Mouse (Mus musculus) heart, adult 18-20 months (tissue): ENCODE measurements around the gene Ppil2. TPM values are rescaled to one million over a fixed set of nuclear protein-coding genes. Genes with fewer than 3 reads are reported as not detected.
A peak's percentile ranks its signal among the peaks of the same experiment; 100 is the strongest.

ENCODE experiments used
- DNase-seq, 2 experiments: peaks; one replicate each; pipeline ENCODE4 v3.0.0; 2021 to 2022; ENCODE audit warnings: mixed read lengths in 1 of 2
- total RNA-seq, 2 experiments: library from RNA; stranded (reverse); gene quantifications; 2 replicates each; pipeline ENCODE4 v1.2.3; 2021

The Ppil2 gene
- total RNA-seq, 2 experiments from 2014 or later: 32.4 to 39.4 TPM

DNA sequence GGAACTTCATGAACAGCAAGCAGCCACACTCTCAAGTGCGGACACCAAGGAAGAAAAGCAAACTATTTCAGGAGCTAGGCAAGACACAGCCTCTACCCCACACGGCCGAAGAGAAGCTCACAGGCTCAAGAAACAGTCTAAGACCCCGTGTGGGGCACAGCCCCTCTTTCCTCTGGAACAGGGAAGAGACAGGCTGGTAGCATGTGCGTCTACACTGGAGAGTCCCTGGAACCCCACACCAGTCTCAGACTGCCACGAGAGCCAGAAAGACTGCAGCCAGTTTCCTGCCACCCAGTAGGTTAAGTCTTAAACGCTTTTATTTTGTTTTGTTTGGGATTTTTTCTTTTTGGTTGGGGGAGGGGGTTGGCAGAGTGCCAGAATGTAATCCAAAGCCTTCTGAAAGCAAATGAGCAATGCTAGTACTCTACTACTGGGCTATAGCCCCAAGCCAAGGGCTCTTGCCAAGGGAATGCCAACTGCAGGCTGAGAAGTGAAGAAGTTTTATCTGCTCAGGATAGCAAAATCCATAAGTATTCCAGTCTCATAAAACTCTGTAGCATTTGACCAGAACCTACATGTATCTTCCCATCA lies 8.3 kb downstream of the Ppil2 start:
- DNase-seq: no peak

DNA sequence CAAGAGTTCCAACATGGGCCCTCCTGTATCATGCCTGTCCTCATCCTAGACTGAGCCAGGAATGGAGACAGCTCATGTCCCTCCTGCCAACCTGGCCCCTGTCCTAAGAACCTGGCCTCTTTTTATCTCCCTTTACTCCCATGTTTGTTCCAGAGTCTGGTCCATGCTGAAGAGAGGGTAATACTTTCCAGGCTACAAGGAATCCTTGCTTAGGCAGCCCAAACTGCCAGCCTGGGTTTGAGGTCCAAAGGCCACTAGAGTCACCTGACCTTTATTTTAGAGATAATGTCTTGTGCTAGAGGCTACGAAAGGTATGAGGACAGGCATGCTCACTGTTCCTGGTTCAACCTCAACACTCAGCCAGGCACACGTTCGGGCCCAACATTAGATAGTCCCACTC lies 14.1 kb downstream of the Ppil2 start:
- DNase-seq: no peak

DNA sequence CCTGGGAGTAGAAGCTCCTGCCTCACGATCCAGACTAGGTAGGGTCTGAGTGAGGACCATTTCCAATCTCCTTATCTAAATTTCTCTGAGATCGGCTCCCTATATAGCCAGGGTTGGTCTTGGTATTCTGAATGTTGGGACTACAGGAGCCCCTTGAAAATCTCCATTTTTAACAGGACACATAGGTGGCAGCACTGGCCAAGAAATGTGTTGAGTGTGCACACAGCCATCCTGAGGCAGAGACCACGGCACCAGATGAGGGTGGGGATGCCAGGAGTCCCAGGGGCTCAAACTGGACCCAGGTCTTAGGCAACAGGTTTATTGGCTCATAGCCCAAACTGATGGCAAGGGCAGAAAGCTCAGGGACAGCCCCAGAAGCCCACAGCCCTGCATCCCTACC lies 22.7 kb downstream of the Ppil2 start:
- DNase-seq: no peak

DNA sequence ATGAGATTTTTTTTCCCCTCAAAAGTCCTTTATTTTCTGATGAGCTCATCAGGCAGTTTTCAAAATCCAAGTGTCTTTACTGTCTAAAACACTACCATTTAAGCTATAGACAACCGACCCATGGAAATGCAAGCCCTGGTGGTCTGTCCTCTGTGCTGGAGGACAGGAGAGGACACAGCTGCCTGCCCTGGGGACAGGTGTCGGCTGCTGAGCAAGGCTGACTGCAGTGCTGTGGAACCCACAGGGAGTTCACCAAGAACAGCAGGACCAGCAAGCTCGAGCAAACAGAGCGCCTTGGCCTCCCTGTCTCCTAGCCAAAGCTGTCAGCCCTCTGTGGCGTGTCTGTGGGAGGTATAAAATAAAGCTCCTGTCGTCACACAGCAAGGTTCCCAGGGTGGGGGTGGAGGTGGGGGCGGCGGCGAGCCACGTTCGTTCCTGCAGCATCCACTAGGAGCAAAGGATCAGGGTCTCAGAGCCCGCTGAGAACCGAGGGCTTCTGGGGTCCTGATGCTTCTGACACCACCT lies 24.3 kb downstream of the Ppil2 start:
- DNase-seq: no peak

DNA sequence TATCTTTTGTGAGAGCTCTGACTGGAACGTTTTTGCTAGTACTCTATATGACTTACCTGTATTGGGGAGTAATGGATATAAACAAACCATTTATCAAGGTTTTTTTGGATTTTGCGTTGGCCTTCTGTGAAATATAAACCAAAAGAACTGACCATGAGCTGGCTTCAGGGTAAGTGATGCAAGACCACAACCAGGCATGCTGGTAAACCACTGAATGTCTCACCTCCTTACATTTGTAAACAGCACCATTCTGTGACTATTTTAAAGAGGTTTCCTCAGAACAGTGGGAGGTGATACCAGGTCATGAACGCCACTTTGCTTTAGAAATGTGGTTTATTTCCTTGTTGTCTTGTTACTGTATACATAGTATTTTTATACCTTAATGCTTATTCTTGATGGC lies 24.8 kb downstream of the Ppil2 start:
- no peak for DNase-seq

DNA sequence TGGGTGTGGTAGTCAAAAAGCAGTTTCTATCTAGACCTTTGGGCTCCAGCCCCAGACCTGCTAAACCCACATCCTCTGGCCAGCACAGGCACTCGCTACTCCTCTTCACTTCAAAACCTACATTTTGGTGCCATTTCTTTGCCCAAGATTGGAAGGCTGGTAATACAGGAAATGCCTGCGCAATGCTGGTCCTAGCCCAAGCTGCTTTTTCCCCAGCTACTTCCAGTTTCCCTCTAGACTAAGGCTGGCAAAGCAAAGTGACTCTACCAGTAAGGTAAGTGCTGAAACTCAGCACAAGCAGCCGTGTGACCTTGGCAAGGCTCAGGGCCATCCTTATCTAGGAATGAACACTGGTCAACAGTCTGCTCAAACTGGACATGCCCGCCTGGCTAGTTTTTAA lies 25.4 kb downstream of the Ppil2 start:
- peak in 1 of 2 experiments; percentile 36 for DNase-seq

DNA sequence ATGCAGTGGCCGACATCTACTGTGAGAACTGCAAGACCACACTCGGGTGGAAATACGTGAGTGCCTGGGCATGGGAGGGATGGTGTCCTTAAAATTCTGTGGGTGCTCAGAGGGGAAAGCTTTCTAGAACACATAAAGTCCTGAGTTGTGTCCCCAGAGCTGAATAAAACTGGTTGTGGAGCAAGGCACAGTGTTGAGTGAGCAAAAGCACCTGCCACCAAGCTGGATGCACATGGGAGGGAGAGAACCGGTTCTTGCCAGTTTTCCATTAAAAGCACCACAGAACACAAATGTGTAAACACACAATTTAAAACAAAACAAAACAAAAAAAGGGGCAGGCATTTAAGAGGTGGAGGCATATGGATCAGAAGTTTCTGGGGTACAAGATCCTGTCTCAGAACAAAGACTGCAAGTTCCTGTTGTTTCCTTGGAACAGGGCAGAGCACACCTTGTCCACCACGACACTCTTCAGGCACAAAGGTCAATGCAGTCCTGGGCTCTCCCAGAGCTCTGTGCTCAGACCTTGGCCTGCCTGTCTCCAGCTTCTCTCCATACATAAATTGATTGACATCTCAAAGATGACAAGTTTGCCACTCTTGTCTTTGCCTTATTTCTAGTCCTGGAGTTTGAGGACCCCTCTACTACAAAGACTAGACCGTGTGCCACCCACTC lies 28.8 kb downstream of the Ppil2 start:
- DNase-seq: no peak

DNA sequence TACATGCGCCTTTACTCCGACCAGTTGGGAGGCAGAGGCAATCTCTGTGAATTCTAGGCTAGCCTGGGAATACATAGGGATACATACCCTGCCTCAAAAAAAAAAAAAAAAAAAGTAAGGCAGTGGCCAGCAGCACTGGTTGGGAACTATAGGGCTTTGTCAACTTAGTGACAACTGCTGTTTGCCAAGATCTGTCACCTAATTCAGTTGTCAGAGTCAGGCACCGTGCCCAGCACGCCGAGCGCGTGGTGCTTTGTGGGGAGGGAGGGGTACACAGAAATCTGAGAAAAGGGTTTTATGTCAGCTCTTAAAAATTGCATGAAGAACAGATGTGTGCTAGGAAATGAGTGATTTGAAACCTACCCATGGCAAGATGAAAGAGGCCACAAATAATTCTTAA lies 33.0 kb downstream of the Ppil2 start:
- DNase-seq: peak in 1 of 2 experiments; percentile 28

DNA sequence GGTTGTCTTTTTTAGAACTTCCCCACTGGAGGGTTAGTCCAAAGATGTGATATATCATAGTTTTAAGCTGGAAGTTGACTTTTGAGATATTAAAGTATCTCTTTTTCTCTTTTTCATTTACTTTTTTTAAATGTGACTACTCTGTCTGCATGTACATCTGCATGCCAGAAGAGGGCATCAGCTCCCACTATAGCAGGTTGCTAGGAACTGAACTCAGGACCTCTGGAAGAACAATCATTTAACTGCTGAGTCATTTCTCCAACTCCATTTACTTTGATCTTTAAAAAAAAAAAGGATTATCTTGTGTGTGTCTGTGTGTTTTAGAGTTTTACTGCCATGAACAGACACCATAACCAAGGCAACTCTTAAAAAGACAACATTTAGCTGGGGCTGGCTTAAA lies 34.2 kb downstream of the Ppil2 start:
- no peak for DNase-seq

DNA sequence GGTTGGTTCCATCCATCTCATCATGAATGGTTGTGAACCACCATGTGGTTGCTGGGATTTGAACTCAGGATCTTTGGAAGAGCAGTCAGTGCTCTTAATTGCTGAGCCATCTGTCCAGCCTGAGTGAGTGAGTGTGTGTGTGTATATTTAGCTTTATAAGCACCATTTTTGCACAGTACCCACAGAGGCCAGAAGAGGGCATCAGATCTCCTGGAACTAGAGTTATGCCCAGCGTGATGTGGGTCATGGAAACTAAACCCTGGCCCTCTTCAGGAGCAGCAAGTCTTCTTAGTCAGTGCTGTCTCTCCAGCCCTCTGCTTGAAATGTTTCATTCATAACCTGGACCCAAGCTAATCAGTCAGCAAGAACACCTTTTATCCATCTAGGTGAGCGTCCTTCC lies 34.8 kb downstream of the Ppil2 start:
- no peak for DNase-seq

DNA sequence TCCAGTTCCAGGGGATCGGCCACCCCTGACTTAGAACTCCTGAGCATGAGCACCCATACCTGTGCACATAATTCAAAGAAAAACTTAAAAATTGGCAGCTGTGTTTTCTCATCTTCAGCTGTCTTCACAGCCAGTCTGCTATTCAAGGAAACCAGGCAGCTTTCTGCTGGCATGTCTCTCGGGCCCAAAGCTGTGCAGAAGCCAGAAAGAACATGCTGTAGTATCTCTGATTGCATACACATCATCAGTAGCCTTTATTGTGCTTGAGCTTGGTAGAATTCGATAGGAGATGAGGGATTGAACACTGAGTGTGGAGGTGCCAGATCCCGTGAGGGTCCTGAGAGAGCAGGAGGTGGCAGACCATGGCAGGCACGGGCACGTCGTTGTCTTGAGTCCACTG lies 38.1 kb downstream of the Ppil2 start:
- DNase-seq: no peak

DNA sequence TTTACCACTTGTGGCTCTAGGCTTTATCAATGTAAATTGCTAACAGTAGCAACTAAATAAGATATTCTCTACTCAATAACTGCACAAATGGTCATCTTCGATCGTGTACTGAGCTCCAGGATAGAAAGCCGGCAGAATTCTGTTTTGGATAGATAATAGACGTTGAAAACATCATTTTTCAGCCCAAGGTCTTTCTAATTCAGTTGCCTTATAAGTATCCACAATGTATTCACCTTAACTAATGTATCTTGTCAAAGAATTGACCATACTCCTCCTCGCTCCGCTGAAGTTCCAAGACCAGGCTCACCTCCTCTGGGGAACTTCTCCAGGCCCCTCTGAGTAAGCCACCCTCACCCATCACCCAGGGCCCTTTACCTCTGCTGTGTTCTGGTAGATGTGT lies 40.3 kb downstream of the Ppil2 start:
- no peak for DNase-seq

DNA sequence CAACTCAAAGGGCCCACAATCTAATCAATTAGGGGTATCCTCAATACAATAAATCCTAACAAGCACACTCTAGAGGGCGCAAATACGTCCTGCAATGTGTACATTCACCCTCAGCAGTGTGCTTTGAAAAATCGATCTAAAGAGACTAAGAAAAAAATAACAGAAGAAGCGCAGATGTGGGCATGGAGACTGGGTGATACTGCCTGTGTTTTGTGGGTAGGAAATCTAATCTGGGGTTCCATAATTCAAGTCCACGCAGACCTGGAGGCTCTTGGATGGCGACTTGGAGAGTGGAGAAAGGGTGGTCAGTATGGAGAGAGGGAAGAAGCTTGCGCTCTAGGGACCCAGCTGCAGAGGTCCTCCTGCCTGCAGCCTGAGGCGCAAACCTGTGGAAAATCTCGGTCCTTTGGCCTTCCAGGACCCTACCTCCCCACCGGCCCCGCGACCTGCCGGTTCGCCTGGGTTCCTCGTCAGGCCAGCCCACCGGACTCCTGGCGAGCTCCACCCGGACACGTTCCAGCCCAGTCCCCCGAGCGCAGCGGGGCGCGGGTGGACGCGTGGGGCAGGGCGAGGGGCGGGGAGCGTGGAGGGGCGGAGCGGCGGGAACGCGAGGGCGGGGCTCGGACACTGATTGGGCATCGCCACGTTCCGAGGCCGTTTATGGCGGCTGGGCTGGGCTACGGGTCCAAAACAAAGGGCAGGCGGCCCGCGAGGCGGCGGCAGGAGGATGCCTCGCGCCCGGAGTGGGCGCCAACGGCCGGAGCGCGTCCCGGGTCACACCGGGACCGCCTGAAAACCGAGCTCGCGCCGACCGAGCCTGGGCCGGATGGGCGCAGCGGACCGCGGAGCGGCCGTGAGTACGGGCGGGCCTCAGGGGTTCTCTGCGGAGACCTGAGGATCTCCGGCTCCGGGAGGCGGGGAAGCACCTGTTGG lies 41.3 kb downstream of the Ppil2 start, which contains the start of gene Ypel1:
Gene Ypel1 (plus strand): TSS at position 186 of the 933 bp plus-strand sequence.
- DNase-seq: peak; percentile 90 to 91

DNA sequence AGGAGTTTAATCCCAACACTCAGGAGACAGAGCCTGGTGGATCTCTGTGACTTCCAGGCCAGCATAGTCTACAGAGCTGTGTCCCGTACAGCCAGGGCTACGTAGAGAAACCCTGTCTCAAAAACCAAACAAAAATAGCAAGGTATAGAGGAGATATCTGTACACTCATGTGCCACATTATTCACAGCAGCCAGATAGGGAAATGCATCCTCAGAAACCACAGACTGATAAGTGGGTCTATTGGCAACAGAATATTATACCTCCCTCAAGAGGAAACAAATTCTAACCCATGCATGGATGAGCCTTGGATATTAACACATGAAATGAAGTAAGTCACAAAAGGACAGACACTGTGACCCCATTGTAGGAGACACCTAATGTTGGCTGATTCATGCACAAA lies 43.5 kb downstream of the Ppil2 start:
- DNase-seq: no peak

DNA sequence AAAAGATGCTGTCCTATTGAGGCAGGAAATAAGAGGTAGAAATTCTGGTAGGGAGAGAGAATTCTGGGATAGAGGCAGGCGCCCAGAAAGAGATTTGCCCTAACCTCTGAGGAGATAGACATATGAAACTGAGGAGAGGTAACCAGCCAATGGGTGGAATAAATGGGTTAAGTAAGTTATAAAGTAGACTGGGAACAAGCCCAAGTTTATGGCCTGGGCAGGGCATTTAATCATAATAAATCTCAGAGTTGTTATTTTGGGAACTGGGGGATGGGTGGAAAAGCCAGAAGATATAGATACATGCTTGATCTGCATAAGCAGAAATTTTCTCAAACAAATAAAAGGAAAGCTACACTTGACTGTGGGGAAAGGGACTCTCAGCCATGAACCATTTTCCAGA lies 48.7 kb downstream of the Ppil2 start:
- DNase-seq: no peak

DNA sequence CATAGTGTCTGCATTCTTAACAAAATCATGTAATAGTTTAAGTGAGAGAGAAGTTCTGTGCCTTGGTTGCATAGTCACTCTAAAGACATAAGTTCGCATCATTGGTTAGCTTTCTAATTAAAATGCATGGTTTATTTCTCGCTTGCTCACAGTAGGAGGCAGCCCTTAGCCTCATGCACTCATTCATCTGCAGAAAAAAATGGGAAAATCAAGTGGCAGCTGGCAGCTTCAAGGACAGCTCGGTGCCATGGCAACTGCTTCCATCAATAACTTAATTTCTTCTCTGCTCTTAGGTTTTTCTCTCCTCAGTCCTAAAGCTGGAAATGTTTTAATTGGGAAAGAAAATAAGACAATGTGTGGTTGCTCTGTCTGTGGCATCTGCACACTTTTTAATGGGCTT lies 55.5 kb downstream of the Ppil2 start:
- DNase-seq: no peak

DNA sequence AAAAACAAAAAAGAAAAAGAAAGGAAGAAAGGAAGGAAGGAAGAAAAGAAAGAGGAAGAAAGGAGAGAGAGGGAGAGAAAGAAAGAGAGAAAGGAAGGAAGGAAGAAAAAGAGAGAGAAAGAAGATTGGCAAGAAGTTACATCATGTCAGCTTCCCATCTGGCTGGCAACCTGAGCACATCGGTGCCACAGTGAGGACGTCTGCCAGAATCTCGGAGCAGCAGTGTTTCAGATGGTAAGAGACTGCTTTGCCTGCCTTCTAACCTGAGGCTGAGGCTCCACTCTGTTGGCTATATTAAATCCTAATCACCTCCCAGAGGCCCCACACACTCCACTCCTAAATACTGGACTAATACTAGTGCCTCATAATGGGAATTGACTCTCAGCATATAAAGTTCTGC lies 57.2 kb downstream of the Ppil2 start:
- no peak for DNase-seq

DNA sequence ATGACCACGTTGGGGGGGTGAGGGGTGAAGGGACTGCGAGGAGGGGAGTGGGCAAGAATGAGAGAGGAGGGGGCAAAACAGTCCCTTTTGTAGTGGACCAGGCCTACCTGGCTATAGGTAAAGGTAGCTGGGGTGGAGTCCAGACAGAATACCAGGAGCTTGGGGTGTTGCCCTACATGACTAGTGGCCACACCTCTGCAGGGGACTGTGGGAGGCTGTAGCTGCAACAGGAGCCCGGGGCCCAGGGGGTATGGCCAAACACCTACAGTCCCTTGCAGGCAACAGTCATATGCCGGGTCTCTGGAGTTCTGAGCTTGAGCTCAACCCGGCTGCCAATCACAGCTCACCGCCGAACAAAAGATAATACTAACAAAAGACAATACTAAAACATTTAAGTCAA lies 59.0 kb downstream of the Ppil2 start:
- DNase-seq: no peak

DNA sequence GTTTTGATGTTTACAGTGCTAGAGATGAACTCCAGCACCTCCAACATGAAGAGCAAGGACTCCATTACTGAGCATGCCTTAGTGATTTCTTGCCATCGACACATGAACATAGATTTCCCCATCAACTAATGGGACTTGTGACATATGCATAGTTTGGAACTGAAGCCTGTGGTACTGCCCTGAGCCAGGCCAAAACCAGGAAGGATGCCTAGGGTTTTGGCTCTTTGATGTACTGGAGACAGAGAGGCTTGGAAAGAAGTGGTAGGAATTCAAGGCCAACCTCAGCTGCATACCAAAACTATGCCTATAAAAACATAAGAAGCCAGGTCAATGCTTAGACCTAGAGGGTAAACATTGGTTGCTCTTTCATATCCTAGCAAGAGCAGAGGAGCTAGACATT lies 61.2 kb downstream of the Ppil2 start:
- no peak for DNase-seq

DNA sequence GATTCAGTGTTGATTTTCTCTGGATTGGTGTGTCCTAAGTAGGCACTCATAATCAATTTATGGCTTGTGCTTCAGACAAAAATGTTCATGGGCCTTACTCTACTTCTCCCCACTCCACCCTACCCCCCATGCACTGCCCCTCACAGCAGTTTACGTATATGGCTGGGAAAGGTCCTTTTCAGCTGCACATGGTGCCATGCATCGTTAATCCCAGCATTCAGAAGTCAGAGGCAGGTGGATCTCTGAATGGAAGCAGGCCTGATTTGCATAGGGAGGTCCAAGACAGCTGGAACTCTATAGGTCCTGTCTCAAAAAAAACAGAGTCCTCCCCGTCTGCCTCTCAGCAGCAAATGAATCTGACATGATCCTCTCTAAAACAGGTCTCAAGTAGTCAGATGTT lies 65.8 kb downstream of the Ppil2 start:
- DNase-seq: no peak

DNA sequence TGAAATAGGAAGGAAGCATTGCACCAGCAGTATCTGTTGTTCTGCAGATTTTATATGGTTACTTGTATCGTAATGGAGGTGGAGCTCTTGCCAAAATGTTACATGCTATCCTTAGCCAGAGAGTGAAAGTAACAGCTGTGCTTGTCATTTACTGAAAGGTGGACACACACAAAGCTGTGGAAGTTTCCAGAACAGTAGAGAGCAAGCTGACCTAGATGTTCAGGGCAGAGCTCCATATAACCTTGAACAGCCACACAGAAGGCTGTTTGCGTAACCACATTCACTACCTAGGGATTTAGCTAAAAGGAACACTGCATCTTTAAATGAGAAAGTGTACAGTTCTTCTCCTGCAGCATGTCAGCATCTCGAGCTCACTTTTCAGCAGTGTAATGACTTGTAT lies 66.7 kb downstream of the Ppil2 start:
- DNase-seq: peak; percentile 41 to 54

DNA sequence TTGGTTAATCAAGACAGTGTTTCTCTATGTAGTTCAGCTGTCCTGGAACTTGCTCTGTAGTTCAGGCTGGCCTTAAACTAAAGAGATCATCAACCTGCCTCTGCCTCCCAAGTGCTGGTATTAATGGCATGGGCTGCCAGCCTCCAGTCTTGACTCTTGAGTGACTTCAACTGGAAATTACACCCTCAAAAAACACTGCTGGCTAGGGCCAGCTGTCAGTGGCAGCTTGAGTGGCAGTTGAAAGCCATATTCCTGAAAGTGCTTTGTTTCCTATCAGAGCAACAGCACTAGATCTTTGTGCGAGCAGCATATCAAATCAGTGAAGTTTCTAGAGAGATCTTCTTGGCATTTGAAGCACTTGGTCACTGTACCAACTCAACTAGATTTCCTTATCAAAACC lies 69.6 kb downstream of the Ppil2 start:
- no peak for DNase-seq

DNA sequence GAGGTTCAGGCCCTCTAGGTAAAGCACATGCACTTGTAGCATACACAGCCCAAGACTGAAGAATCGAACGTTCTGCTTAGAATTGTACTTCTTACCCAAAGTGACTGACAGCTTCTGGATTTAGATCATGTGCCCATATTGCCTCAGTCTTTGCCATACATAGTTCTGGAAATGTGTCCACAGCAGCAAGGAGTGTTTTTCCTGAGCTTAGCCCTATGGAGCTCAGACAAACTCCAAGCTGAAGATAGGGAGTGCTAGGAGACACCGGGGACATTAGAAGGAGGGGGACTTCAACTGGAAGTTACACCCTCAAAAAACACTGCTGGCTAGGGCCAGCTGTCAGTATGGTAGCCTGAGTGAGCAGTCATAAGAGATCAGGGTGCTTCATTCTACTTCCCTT lies 70.3 kb downstream of the Ppil2 start:
- no peak for DNase-seq
